Mouse (Mus musculus) hindbrain, embryonic 11.5 days (tissue): ENCODE measurements at regions not wholly inside any gene's neighbourhood (a gene's known extent, or its start where the extent isn't known, plus 50 kb on each side); places are given as distances from the start of the nearest gene placed in this dataset.

Source experiments
- ATAC-seq: fragments of 200-750 bp; cut with Nextera tagmentation; 2 replicates; pipeline ENCODE4 v1.8.0; 2017; ENCODE audit warnings: mild to moderate bottlenecking, moderate TSS enrichment, moderate library complexity; ENCODE audit not compliant: low FRiP score
- DNase-seq: peaks from one replicate; pipeline ENCODE4 v3.0.0-alpha.2; 2015; ENCODE audit warnings: low spot score
- H3K27ac ChIP-seq: fragments of 300-500 bp; sonication (generic); 2 replicates; pipeline ENCODE4 v1.5.1; 2014; ENCODE audit warnings: mild to moderate bottlenecking, low read depth, low read length
- H3K27me3 ChIP-seq: fragments of 300-500 bp; sonication (generic); 2 replicates; pipeline ENCODE4 v1.6.1; 2014; ENCODE audit warnings: mild to moderate bottlenecking, low read length, moderate library complexity, mixed read lengths; ENCODE audit not compliant: control insufficient read depth, insufficient read depth
- H3K36me3 ChIP-seq: fragments of 300-500 bp; sonication (generic); 2 replicates; pipeline ENCODE4 v1.6.1; 2014; ENCODE audit warnings: mild to moderate bottlenecking, low read length, moderate library complexity, mixed read lengths; ENCODE audit not compliant: control insufficient read depth, insufficient read depth
- H3K4me1 ChIP-seq: fragments of 300-500 bp; sonication (generic); replicated peaks from 2 replicates; pipeline ENCODE4 v1.6.1; 2014; ENCODE audit warnings: low read length, mixed read lengths; ENCODE audit not compliant: control insufficient read depth, insufficient read depth
- H3K4me2 ChIP-seq: fragments of 300-500 bp; sonication (generic); replicated peaks from 2 replicates; pipeline ENCODE4 v1.6.1; 2014; ENCODE audit warnings: mild to moderate bottlenecking, low read depth, low read length
- H3K4me3 ChIP-seq: fragments of 300-500 bp; sonication (generic); 2 replicates; pipeline ENCODE4 v1.5.1; 2014; ENCODE audit warnings: low read depth, low read length
- H3K9ac ChIP-seq: fragments of 300-500 bp; sonication (generic); 2 replicates; pipeline ENCODE4 v1.6.1; 2014; ENCODE audit warnings: low read depth, low read length
- H3K9me3 ChIP-seq: fragments of 300-500 bp; sonication (generic); 2 replicates; pipeline ENCODE4 v1.6.1; 2016; ENCODE audit warnings: low read length; ENCODE audit not compliant: control insufficient read depth
- WGBS: fragments of 180-500 bp; shearing (Covaris S2); extraction: QIAGEN DNeasy Blood & Tissue Kit; methylation state at CpG from one replicate; pipeline ENCODE4 v1.1.7; 2014; 5-methylcytosine and 5-hydroxymethylcytosine counted together

- Histone ChIP-seq H3K4me1 (no peaks in the 10 kb centered on the region), H3K27me3 (no peaks in the 10 kb centered on the region), H3K9ac (no peak overlapping the region), H3K4me2 (no peak overlapping the region), H3K36me3 (no peaks in the 10 kb centered on the region), H3K4me3 (no peak overlapping the region), H3K27ac (no peak overlapping the region), H3K9me3 (no peaks in the 10 kb centered on the region)
- WGBS = 74% methylated on average over 3 of the region's 3 CpGs
- DNase-seq = no peak
- ATAC-seq = no peak
Measured at GRCm38 (mm10) chr1:57544684-57545083, 137.8 kb upstream of the Tyw5 start.

DNA sequence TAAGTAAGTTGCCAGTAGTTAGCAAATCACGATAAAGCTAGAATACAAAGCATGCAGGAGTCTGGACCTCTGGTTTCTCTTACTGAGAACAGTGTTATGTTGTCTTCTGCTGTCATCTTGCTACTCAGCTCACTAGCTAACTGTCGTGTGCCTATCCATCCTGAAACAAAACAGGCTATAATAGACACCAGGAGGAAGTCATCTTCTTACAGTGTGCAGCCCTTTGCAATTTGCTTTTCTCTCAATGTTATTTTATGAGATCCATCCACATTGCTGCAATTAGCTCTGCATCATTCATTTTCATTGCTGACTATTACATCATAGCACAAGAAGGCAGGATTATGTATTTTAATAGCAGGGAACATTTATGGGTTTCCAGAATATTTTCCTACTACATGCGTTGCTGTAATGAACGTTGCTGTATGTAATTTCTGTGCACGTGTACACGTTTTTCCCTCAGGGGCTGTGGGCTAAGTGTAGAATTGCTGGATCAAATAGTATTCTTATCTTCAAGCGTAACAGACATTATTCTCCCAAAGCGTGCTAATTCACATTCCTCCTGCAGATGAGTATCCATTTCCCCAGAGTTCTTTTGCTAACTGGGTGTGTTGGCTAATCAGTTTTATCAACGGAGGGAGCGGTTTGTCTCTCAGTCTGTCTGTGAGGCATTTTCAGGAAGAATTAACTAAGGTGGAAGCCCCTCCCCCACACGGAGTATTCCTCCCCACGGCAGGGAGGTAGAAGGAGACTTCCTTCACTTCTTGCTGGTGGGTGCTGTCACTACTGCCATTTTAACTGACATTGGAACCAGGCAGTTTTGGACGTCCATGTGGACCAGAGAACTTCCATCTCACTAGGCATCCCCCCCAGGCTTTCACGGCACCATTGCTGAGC, 139.1 kb upstream of the Tyw5 start:
- ATAC-seq (no peak), DNase-seq (no peak)
- no peaks in the 10 kb centered on the region for H3K27me3 ChIP-seq
- H3K4me3 ChIP-seq = no peak overlapping the region
- no peaks in the 10 kb centered on the region for H3K4me1 ChIP-seq
- H3K4me2 ChIP-seq = no peak overlapping the region
- H3K9ac ChIP-seq = no peak overlapping the region
- no peaks in the 10 kb centered on the region for H3K9me3 ChIP-seq
- H3K27ac ChIP-seq = no peak overlapping the region
- H3K36me3 ChIP-seq = no peaks in the 10 kb centered on the region
- 63% methylated on average over 14 of the region's 14 CpGs for WGBS

GRCm38 (mm10) chr1:57561517-57561916, 154.6 kb upstream of the Tyw5 start:
- Histone ChIP-seq H3K27ac (no peak overlapping the region), H3K9me3 (no peaks in the 10 kb centered on the region), H3K9ac (no peak overlapping the region), H3K27me3 (no peaks in the 10 kb centered on the region), H3K4me3 (no peak overlapping the region), H3K4me1 (no peaks in the 10 kb centered on the region), H3K36me3 (no peaks in the 10 kb centered on the region), H3K4me2 (no peak overlapping the region)
- WGBS = 87% methylated on average over 2 of the region's 2 CpGs
- no peak for DNase-seq
- ATAC-seq = no peak

DNA sequence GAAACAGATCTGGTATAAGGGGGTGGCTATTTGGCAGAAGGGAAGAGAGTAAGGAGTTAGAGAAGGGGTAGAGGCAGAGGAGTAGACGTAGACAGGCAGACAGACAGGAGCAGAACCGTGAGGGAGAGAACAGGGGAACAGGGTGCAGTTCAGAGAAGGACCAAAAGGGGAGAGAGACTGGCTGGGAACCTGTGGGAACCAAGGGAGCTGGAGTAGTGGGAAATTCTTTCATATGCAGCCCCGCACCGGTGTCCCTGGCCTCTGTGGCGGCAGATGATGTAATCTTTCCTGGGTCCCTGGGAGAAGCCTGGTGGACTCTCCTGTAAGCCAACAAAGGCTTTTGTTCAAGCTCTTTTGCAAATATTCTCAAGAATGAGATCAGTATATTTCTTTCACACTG, 157.8 kb upstream of the Tyw5 start:
- ATAC-seq (no peak), DNase-seq (no peak)
- Histone ChIP-seq H3K4me2 (no peak overlapping the region), H3K27ac (no peak overlapping the region), H3K9ac (no peak overlapping the region), H3K36me3 (no peaks in the 10 kb centered on the region), H3K4me3 (no peak overlapping the region), H3K27me3 (no peaks in the 10 kb centered on the region), H3K9me3 (no peaks in the 10 kb centered on the region), H3K4me1 (no peaks in the 10 kb centered on the region)
- WGBS = 63% methylated on average over 5 of the region's 5 CpGs

- Histone ChIP-seq H3K27me3 (no peaks in the 10 kb centered on the region), H3K4me2 (no peak overlapping the region)
- 79% methylated on average over 5 of the region's 5 CpGs for WGBS
Measured at GRCm38 (mm10) chr1:57572097-57572496, 165.2 kb upstream of the Tyw5 start.

DNA sequence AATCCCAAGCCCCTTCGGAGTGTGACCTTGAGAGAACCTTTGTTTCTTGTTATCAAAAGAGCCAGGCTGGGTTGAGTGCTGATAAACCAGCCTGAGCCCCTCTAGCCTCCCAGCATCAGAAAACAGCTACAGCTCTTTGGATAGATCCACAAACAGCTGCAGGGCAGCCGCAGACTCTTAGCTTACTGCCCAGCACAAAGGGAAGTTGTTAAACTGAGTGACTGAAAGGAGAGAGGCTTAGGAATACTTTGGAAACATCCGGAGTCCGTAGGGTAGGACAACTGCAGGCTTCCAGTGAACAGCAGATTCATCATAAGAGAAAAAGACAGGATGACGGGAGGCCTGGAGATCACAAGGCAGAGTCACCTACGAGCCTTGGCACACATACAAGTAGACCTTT, 166.9 kb upstream of the Tyw5 start:
- DNase-seq (no peak), ATAC-seq (no peak)
- Histone ChIP-seq H3K4me2 (no peak overlapping the region), H3K27ac (no peak overlapping the region), H3K9ac (no peak overlapping the region), H3K4me3 (no peak overlapping the region), H3K36me3 (no peaks in the 10 kb centered on the region), H3K9me3 (no peaks in the 10 kb centered on the region), H3K4me1 (no peaks in the 10 kb centered on the region), H3K27me3 (no peaks in the 10 kb centered on the region)
- 83% methylated on average over 6 of the region's 6 CpGs for WGBS

More at GRCm38 (mm10) chr1:57572097-57572496, 165.2 kb upstream of the Tyw5 start:
- H3K9me3 ChIP-seq = no peaks in the 10 kb centered on the region
- no peak overlapping the region for H3K9ac ChIP-seq
- no peak overlapping the region for H3K27ac ChIP-seq
- H3K4me3 ChIP-seq = no peak overlapping the region
- no peak for ATAC-seq
- H3K36me3 ChIP-seq = no peaks in the 10 kb centered on the region
- H3K4me1 ChIP-seq = no peaks in the 10 kb centered on the region
- no peak for DNase-seq

DNA sequence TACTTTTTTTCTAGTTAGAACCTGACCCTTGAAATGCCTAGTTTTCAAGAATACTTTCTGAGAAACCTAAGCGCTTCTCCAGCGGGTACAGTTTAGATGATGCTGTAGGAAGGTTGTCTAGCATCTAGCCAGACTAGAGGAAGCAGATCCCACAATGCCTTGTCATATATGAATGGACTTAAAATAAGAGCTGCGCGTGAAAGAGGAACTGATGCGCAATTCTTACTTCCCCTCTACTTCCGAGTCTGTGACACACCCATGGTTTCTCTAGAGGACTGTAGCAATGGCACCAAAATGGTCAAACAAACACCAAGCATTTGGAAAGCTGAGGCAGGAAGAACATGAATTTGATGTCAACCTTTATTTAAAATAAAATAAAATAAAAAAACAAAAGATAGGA, 167.6 kb upstream of the Tyw5 start:
- Histone ChIP-seq H3K27ac (no peak overlapping the region), H3K4me2 (no peak overlapping the region), H3K9me3 (no peaks in the 10 kb centered on the region), H3K27me3 (no peaks in the 10 kb centered on the region), H3K9ac (no peak overlapping the region), H3K4me3 (no peak overlapping the region), H3K36me3 (no peaks in the 10 kb centered on the region), H3K4me1 (no peaks in the 10 kb centered on the region)
- ATAC-seq (no peak), DNase-seq (no peak)
- WGBS = 97% methylated on average over 6 of the region's 6 CpGs

DNA sequence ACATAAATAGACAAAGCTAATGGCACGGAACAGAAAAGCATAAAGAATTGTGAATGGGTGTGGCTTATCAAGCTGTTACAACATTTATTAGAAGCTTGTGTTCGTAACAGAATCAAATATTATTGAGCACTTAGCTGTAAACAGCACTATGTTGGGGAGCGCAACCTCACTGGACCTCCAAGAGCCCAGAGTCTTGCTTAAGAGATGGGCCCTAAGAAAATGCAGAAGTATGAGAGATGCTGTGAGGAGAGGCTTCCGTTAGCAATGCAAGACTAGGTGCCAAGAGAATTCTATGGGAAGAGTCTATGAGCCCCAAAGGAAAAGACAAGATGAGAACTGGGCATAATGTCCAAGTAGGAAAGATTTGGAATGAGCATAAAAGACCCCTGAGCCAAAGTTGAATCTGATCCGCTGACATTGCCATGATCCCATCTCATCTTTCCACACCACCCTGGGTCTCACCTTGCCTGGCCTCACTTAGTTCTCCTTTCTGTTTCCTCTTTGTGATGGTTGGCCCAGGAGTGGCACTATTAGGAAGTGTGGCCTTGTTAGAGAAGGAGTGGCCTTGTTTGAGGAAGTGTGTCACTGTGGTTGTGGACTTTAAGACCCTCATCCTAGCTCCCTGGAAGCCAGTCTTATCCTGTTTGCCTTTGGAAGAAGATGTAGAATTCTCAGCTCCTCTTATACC, 169.3 kb upstream of the Tyw5 start:
- no peak for ATAC-seq
- 94% methylated on average over 5 of the region's 5 CpGs for WGBS

GRCm38 (mm10) chr1:57579086-57579485, 172.2 kb upstream of the Tyw5 start:
- no peak for DNase-seq
- no peaks in the 10 kb centered on the region for H3K4me1 ChIP-seq
- H3K9ac ChIP-seq = no peak overlapping the region
- no peak overlapping the region for H3K4me3 ChIP-seq
- H3K4me2 ChIP-seq = no peak overlapping the region
- ATAC-seq = no peak
- no peaks in the 10 kb centered on the region for H3K27me3 ChIP-seq
- no peaks in the 10 kb centered on the region for H3K9me3 ChIP-seq
- 84% methylated on average over 3 of the region's 3 CpGs for WGBS
- H3K27ac ChIP-seq = no peak overlapping the region
- H3K36me3 ChIP-seq = no peaks in the 10 kb centered on the region

More for the DNA sequence above, 169.3 kb upstream of the Tyw5 start:
- Histone ChIP-seq H3K9me3 (no peaks in the 10 kb centered on the region), H3K4me3 (no peak overlapping the region), H3K9ac (no peak overlapping the region), H3K36me3 (no peaks in the 10 kb centered on the region), H3K27me3 (no peaks in the 10 kb centered on the region), H3K4me1 (no peaks in the 10 kb centered on the region), H3K27ac (no peak overlapping the region), H3K4me2 (no peak overlapping the region)
- DNase-seq = no peak
